Mouse (Mus musculus) myocyte (in vitro differentiated cells): Measurements from ENCODE around the gene Setd3.

ENCODE experiments used
- CEBPB ChIP-seq: IDR thresholded peaks from 2 replicates; pipeline ENCODE4 v1.6.1; 2011; ENCODE audit warnings: mild to moderate bottlenecking, moderate library complexity; ENCODE audit not compliant: poor library complexity, insufficient read depth, severe bottlenecking
- E2F4 ChIP-seq: IDR thresholded peaks from one replicate; pipeline ENCODE4 v1.6.1; 2011; ENCODE audit warnings: mild to moderate bottlenecking, control low read depth, moderate library complexity; ENCODE audit not compliant: insufficient read depth
- MAX ChIP-seq: IDR thresholded peaks from one replicate; pipeline ENCODE4 v1.6.1; 2011; ENCODE audit warnings: low read depth, mild to moderate bottlenecking, control low read depth
- MYOD1 ChIP-seq, 3 experiments: IDR thresholded peaks; one replicate each; pipeline ENCODE4 v1.6.1; 2011; ENCODE audit warnings: control low read depth in 2 of 3, low read depth in 2 of 3, mild to moderate bottlenecking in 2 of 3, moderate library complexity in 1 of 3; ENCODE audit not compliant: insufficient read length in 2 of 3, control insufficient read depth in 1 of 3
- MYOG ChIP-seq, 3 experiments: IDR thresholded peaks; one replicate each; pipeline ENCODE4 v1.6.1; 2011; ENCODE audit warnings: control low read depth in 2 of 3, low read depth in 2 of 3, mild to moderate bottlenecking in 2 of 3; ENCODE audit not compliant: insufficient read length in 2 of 3, control insufficient read depth in 1 of 3, insufficient read depth in 1 of 3
- POLR2A ChIP-seq: IDR thresholded peaks from one replicate; pipeline ENCODE4 v1.6.1; 2011; ENCODE audit warnings: low read depth, mild to moderate bottlenecking, control low read depth, moderate library complexity; ENCODE audit not compliant: insufficient read length
- POLR2AphosphoS2 ChIP-seq: IDR thresholded peaks from one replicate; pipeline ENCODE4 v1.6.1; 2011; ENCODE audit warnings: low read depth, control low read depth; ENCODE audit not compliant: insufficient read length
- REST ChIP-seq: IDR thresholded peaks from one replicate; pipeline ENCODE4 v1.6.1; 2011; ENCODE audit warnings: mild to moderate bottlenecking, control low read depth, moderate library complexity; ENCODE audit not compliant: insufficient read depth, insufficient read length
- SRF ChIP-seq: IDR thresholded peaks from one replicate; pipeline ENCODE4 v1.6.1; 2011; ENCODE audit warnings: low read depth; ENCODE audit not compliant: control insufficient read depth, insufficient read length
- USF1 ChIP-seq: IDR thresholded peaks from one replicate; pipeline ENCODE4 v1.6.1; 2011; ENCODE audit warnings: low read depth, mild to moderate bottlenecking, control low read depth, moderate library complexity

DNA sequence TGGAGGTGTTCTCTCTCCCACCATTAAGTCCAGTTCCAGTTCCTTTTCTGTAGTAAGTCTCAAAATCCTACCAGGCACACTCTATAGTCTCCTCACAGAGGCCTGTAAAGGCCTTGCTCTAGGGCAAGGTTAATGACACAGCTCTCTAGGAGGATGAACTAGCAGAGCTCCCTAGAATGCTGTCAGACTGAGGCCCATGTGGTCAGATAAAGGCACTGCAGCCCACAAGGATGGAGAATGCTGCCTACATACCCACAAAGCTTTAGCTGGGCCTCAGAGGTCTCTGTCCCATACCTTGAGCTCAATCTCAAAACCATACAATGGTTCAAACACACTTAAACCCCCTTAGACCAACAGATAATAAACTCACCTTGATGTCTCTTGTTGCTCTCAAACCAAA lies 19.3 kb downstream of the Setd3 start:
- no peak for TF ChIP-seq REST
- no peak for TF ChIP-seq MAX
- no peak for TF ChIP-seq POLR2A
- TF ChIP-seq MYOG (IDR thresholded peaks at IDR 0.05; ENCODE audit: control insufficient read depth in 1 of 3, insufficient read depth in 1 of 3, insufficient read length in 2 of 3, low read depth in 2 of 3): no peak
- TF ChIP-seq E2F4: no peak
- no peak for TF ChIP-seq POLR2AphosphoS2
- TF ChIP-seq SRF: no peak
- TF ChIP-seq USF1: no peak
- TF ChIP-seq CEBPB: no peak
- no peak for TF ChIP-seq MYOD1 (IDR thresholded peaks at IDR 0.05; ENCODE audit: control insufficient read depth in 1 of 3, insufficient read length in 2 of 3, low read depth in 2 of 3)
